Mouse (Mus musculus): ENCODE data around the gene Slc2a4.

GRCm38 (mm10) chr11:69956218-69956617 lies 8.2 kb upstream of the Slc2a4 start:
- TF ChIP-seq CTCF (IDR thresholded peaks at IDR 0.05; ENCODE audit: borderline replicate concordance, insufficient read depth, low read length): no peak
- TF ChIP-seq POLR2A (IDR thresholded peaks at IDR 0.05; ENCODE audit: low read depth, low read length): no peak

Data from embryonic fibroblast, embryonic 13.5 days (primary cell).